Mouse (Mus musculus): ENCODE data around the gene Ppid. TPM values are rescaled to one million over a fixed set of nuclear protein-coding genes. Genes with fewer than 3 reads are reported as not detected.

Ppid gene
- polyA plus RNA-seq (2015; fragmentation: Nextera tagmentation; extraction: Ambion mirVana): 187 and 192 TPM in 2 replicates

- peak; percentile 89 for ATAC-seq (ENCODE audit: low FRiP score, low read depth)
- 2% methylated on average over 63 of the region's 63 CpGs for WGBS
- H3K9me3 ChIP-seq: no peaks in the 10 kb centered on the region
- peak within 1 kb of the TSS; percentile 95 for H3K9ac ChIP-seq
- H3K4me1 ChIP-seq: peaks cover 14% of the 10 kb centered on the region
- H3K27me3 ChIP-seq: no peaks in the 10 kb centered on the region
- peak within 1 kb of the TSS; percentile 89 for H3K27ac ChIP-seq
- H3K36me3 ChIP-seq: peaks cover 24% of the 10 kb centered on the region
- peak within 1 kb of the TSS; percentile 82 for H3K4me2 ChIP-seq (replicated peaks)
- peak within 1 kb of the TSS; percentile 91 for H3K4me3 ChIP-seq
Measured at GRCm38 (mm10) chr3:79590863-79591792, at the start of gene Ppid. Gene Ppid, plus strand, starts transcription at chr3:79591342.

GRCm38 (mm10) chr3:79542585-79542984 lies 48.6 kb upstream of the Ppid start:
- Histone ChIP-seq H3K27me3 (no peaks in the 10 kb centered on the region), H3K36me3 (no peaks in the 10 kb centered on the region), H3K27ac (no peak overlapping the region), H3K4me1 (peaks cover 3% of the 10 kb centered on the region; the same call in 1 of the 2 replicates), H3K4me3 (no peak overlapping the region), H3K4me2 (replicated peaks) (no peak overlapping the region), H3K9me3 (no peaks in the 10 kb centered on the region), H3K9ac (no peak overlapping the region)
- WGBS: 31% methylated on average over 6 of the region's 6 CpGs
- no peak for ATAC-seq (ENCODE audit: low FRiP score, low read depth)

GRCm38 (mm10) chr3:79548681-79549437 lies 42.3 kb upstream of the Ppid start:
- ATAC-seq (ENCODE audit: low FRiP score, low read depth): no peak
- WGBS: 82% methylated on average over 17 of the region's 17 CpGs

GRCm38 (mm10) chr3:79549751-79550393 lies 41.3 kb upstream of the Ppid start:
- H3K4me3 ChIP-seq: no peak overlapping the region
- H3K9ac ChIP-seq: no peak overlapping the region
- 0 out of 2 replicates have a peak, but pooled peaks cover 3% of the 10 kb centered on the region for H3K36me3 ChIP-seq
- H3K4me1 ChIP-seq: no peaks in the 10 kb centered on the region
- H3K9me3 ChIP-seq: no peaks in the 10 kb centered on the region
- no peaks in the 10 kb centered on the region for H3K27me3 ChIP-seq
- H3K27ac ChIP-seq: no peak overlapping the region
- ATAC-seq (ENCODE audit: low FRiP score, low read depth): no peak
- no peak overlapping the region for H3K4me2 ChIP-seq (replicated peaks)
- WGBS: 93% methylated on average over 8 of the region's 8 CpGs

More at GRCm38 (mm10) chr3:79548681-79549437, 42.3 kb upstream of the Ppid start:
- Histone ChIP-seq H3K4me1 (no peaks in the 10 kb centered on the region), H3K27me3 (no peaks in the 10 kb centered on the region), H3K27ac (no peak overlapping the region), H3K9ac (no peak overlapping the region), H3K4me2 (replicated peaks) (no peak overlapping the region), H3K9me3 (no peaks in the 10 kb centered on the region), H3K4me3 (no peak overlapping the region), H3K36me3 (no peaks in the 10 kb centered on the region)

- H3K27ac ChIP-seq: no peak overlapping the region
- H3K4me2 ChIP-seq (replicated peaks): no peak overlapping the region
- H3K9ac ChIP-seq: no peak overlapping the region
- WGBS: 91% methylated on average over 9 of the region's 10 CpGs
- no peak overlapping the region for H3K4me3 ChIP-seq
- H3K9me3 ChIP-seq: no peaks in the 10 kb centered on the region
- H3K27me3 ChIP-seq: no peaks in the 10 kb centered on the region
- no peak for ATAC-seq (ENCODE audit: low FRiP score, low read depth)
- H3K36me3 ChIP-seq: 0 out of 2 replicates have a peak, but pooled peaks cover 3% of the 10 kb centered on the region
- no peaks in the 10 kb centered on the region for H3K4me1 ChIP-seq
Measured at GRCm38 (mm10) chr3:79551826-79552552, 39.2 kb upstream of the Ppid start.

GRCm38 (mm10) chr3:79553779-79554178 lies 37.4 kb upstream of the Ppid start:
- Histone ChIP-seq H3K4me1 (no peaks in the 10 kb centered on the region), H3K4me3 (no peak overlapping the region), H3K4me2 (replicated peaks) (no peak overlapping the region), H3K27ac (no peak overlapping the region), H3K9ac (no peak overlapping the region), H3K9me3 (no peaks in the 10 kb centered on the region), H3K36me3 (0 out of 2 replicates have a peak, but pooled peaks cover 3% of the 10 kb centered on the region), H3K27me3 (no peaks in the 10 kb centered on the region)
- ATAC-seq (ENCODE audit: low FRiP score, low read depth): no peak
- WGBS: 90% methylated on average over 3 of the region's 3 CpGs

- no peak overlapping the region for H3K9ac ChIP-seq
- no peaks in the 10 kb centered on the region for H3K27me3 ChIP-seq
- no peak overlapping the region for H3K4me3 ChIP-seq
- H3K4me2 ChIP-seq (replicated peaks): no peak overlapping the region
- 0 out of 2 replicates have a peak, but pooled peaks cover 3% of the 10 kb centered on the region for H3K36me3 ChIP-seq
- no peaks in the 10 kb centered on the region for H3K9me3 ChIP-seq
- H3K4me1 ChIP-seq: no peaks in the 10 kb centered on the region
- H3K27ac ChIP-seq: no peak overlapping the region
- 92% methylated on average over 6 of the region's 6 CpGs for WGBS
- ATAC-seq (ENCODE audit: low FRiP score, low read depth): no peak
Measured at GRCm38 (mm10) chr3:79555061-79555460, 36.1 kb upstream of the Ppid start.

- no peaks in the 10 kb centered on the region for H3K27me3 ChIP-seq
- no peak overlapping the region for H3K4me3 ChIP-seq
- H3K27ac ChIP-seq: no peak overlapping the region
- H3K36me3 ChIP-seq: 0 out of 2 replicates have a peak, but pooled peaks cover under 1% of the 10 kb centered on the region
- ATAC-seq (ENCODE audit: low FRiP score, low read depth): no peak
- H3K4me2 ChIP-seq (replicated peaks): no peak overlapping the region
- 84% methylated on average over 9 of the region's 9 CpGs for WGBS
- no peaks in the 10 kb centered on the region for H3K4me1 ChIP-seq
- no peaks in the 10 kb centered on the region for H3K9me3 ChIP-seq
- no peak overlapping the region for H3K9ac ChIP-seq
Measured at GRCm38 (mm10) chr3:79559021-79559772, 31.9 kb upstream of the Ppid start.

GRCm38 (mm10) chr3:79559773-79560045 lies 31.4 kb upstream of the Ppid start:
- no peak overlapping the region for H3K27ac ChIP-seq
- H3K36me3 ChIP-seq: no peaks in the 10 kb centered on the region
- no peak overlapping the region for H3K4me3 ChIP-seq
- no peaks in the 10 kb centered on the region for H3K4me1 ChIP-seq
- no peaks in the 10 kb centered on the region for H3K9me3 ChIP-seq
- no peak overlapping the region for H3K4me2 ChIP-seq (replicated peaks)
- 71% methylated on average over 5 of the region's 5 CpGs for WGBS
- no peaks in the 10 kb centered on the region for H3K27me3 ChIP-seq
- ATAC-seq (ENCODE audit: low FRiP score, low read depth): no peak
- no peak overlapping the region for H3K9ac ChIP-seq

GRCm38 (mm10) chr3:79560555-79560954 lies 30.6 kb upstream of the Ppid start:
- no peaks in the 10 kb centered on the region for H3K27me3 ChIP-seq
- H3K9ac ChIP-seq: no peak overlapping the region
- H3K27ac ChIP-seq: no peak overlapping the region
- H3K4me1 ChIP-seq: no peaks in the 10 kb centered on the region
- no peak overlapping the region for H3K4me2 ChIP-seq (replicated peaks)
- H3K4me3 ChIP-seq: no peak overlapping the region
- no peaks in the 10 kb centered on the region for H3K9me3 ChIP-seq
- 95% methylated on average over 6 of the region's 6 CpGs for WGBS
- H3K36me3 ChIP-seq: no peaks in the 10 kb centered on the region
- no peak for ATAC-seq (ENCODE audit: low FRiP score, low read depth)

Data from limb, embryonic 13.5 days (tissue).